Mouse (Mus musculus): Measurements from ENCODE around the gene Zfp523. TPM values are rescaled to one million over a fixed set of nuclear protein-coding genes. Genes with fewer than 3 reads are reported as not detected.
A peak's percentile ranks its signal among the peaks of the same experiment; 100 is the strongest.

The Zfp523 gene
- polyA plus RNA-seq, 1 experiment = 69.0 TPM

GRCm38 (mm10) chr17:28150456-28150855, 26.5 kb upstream of the Zfp523 start:
- H3K4me1 ChIP-seq (ENCODE audit: control insufficient read depth, insufficient read depth, low read length) = no peaks in the 10 kb centered on the region
- WGBS = 79% methylated on average over 12 of the region's 12 CpGs
- H3K4me3 ChIP-seq (replicated peaks; ENCODE audit: extremely low read depth, low read depth, low read length) = no peak overlapping the region
- no peak for TF ChIP-seq CTCF (IDR thresholded peaks at IDR 0.05; ENCODE audit: insufficient read depth, low read length)
- TF ChIP-seq POLR2A (IDR thresholded peaks at IDR 0.05; ENCODE audit: borderline replicate concordance, extremely low read depth, low read depth, low read length) = no peak
- DNase-seq = no peak

- Histone ChIP-seq H3K4me3 (replicated peaks; ENCODE audit: extremely low read depth, low read depth, low read length) (no peak overlapping the region), H3K4me1 (ENCODE audit: control insufficient read depth, insufficient read depth, low read length) (no peaks in the 10 kb centered on the region)
- WGBS = 69% methylated on average over 6 of the region's 6 CpGs
- no peak for DNase-seq
- TF ChIP-seq CTCF (IDR thresholded peaks at IDR 0.05; ENCODE audit: insufficient read depth, low read length) = no peak
- TF ChIP-seq POLR2A (IDR thresholded peaks at IDR 0.05; ENCODE audit: borderline replicate concordance, extremely low read depth, low read depth, low read length) = no peak
Observed at GRCm38 (mm10) chr17:28153095-28153494, 23.8 kb upstream of the Zfp523 start.

- H3K4me3 ChIP-seq (replicated peaks; ENCODE audit: extremely low read depth, low read depth, low read length) = no peak overlapping the region
- no peaks in the 10 kb centered on the region for H3K4me1 ChIP-seq (ENCODE audit: control insufficient read depth, insufficient read depth, low read length)
- TF ChIP-seq CTCF (IDR thresholded peaks at IDR 0.05; ENCODE audit: insufficient read depth, low read length) (no peak), POLR2A (IDR thresholded peaks at IDR 0.05; ENCODE audit: borderline replicate concordance, extremely low read depth, low read depth, low read length) (no peak)
- WGBS = 54% methylated on average over 8 of the region's 8 CpGs
- DNase-seq = no peak
Observed at GRCm38 (mm10) chr17:28154970-28155369, 22.0 kb upstream of the Zfp523 start.

GRCm38 (mm10) chr17:28160361-28160760, 16.6 kb upstream of the Zfp523 start:
- no peak overlapping the region for H3K4me3 ChIP-seq (replicated peaks; ENCODE audit: extremely low read depth, low read depth, low read length)
- DNase-seq = no peak
- no peak for TF ChIP-seq POLR2A (IDR thresholded peaks at IDR 0.05; ENCODE audit: borderline replicate concordance, extremely low read depth, low read depth, low read length)
- TF ChIP-seq CTCF (IDR thresholded peaks at IDR 0.05; ENCODE audit: insufficient read depth, low read length) = no peak
- no peaks in the 10 kb centered on the region for H3K4me1 ChIP-seq (ENCODE audit: control insufficient read depth, insufficient read depth, low read length)
- WGBS = 30% methylated on average over 10 of the region's 10 CpGs

- no peaks in the 10 kb centered on the region for H3K4me1 ChIP-seq (ENCODE audit: control insufficient read depth, insufficient read depth, low read length)
- no peak for DNase-seq
- TF ChIP-seq POLR2A (IDR thresholded peaks at IDR 0.05; ENCODE audit: borderline replicate concordance, extremely low read depth, low read depth, low read length) (no peak), CTCF (IDR thresholded peaks at IDR 0.05; ENCODE audit: insufficient read depth, low read length) (no peak)
- H3K4me3 ChIP-seq (replicated peaks; ENCODE audit: extremely low read depth, low read depth, low read length) = no peak overlapping the region
- WGBS = 24% methylated on average over 11 of the region's 11 CpGs
Observed at GRCm38 (mm10) chr17:28161310-28161881, 15.5 kb upstream of the Zfp523 start.

- DNase-seq = peak; percentile 77
- Histone ChIP-seq H3K4me1 (ENCODE audit: control insufficient read depth, insufficient read depth, low read length) (no peaks in the 10 kb centered on the region), H3K4me3 (replicated peaks; ENCODE audit: extremely low read depth, low read depth, low read length) (no peak overlapping the region)
- TF ChIP-seq POLR2A (IDR thresholded peaks at IDR 0.05; ENCODE audit: borderline replicate concordance, extremely low read depth, low read depth, low read length) (no peak), CTCF (IDR thresholded peaks at IDR 0.05; ENCODE audit: insufficient read depth, low read length) (peak; percentile 85)
- 8% methylated on average over 6 of the region's 6 CpGs for WGBS
Observed at GRCm38 (mm10) chr17:28163666-28164065, 13.3 kb upstream of the Zfp523 start.

GRCm38 (mm10) chr17:28170460-28171305, 6.2 kb upstream of the Zfp523 start:
- 75% methylated on average over 6 of the region's 6 CpGs for WGBS
- TF ChIP-seq POLR2A (IDR thresholded peaks at IDR 0.05; ENCODE audit: borderline replicate concordance, extremely low read depth, low read depth, low read length) = no peak
- no peak for TF ChIP-seq CTCF (IDR thresholded peaks at IDR 0.05; ENCODE audit: insufficient read depth, low read length)
- Histone ChIP-seq H3K4me3 (replicated peaks; ENCODE audit: extremely low read depth, low read depth, low read length) (no peak overlapping the region), H3K4me1 (ENCODE audit: control insufficient read depth, insufficient read depth, low read length) (no peaks in the 10 kb centered on the region)
- no peak for DNase-seq

GRCm38 (mm10) chr17:28172690-28173089, 4.2 kb upstream of the Zfp523 start:
- WGBS = 43% methylated on average over 9 of the region's 9 CpGs
- Histone ChIP-seq H3K4me1 (ENCODE audit: control insufficient read depth, insufficient read depth, low read length) (peaks cover 5% of the 10 kb centered on the region; the same call in 1 of the 2 replicates), H3K4me3 (replicated peaks; ENCODE audit: extremely low read depth, low read depth, low read length) (no peak overlapping the region)
- DNase-seq = no peak
- no peak for TF ChIP-seq POLR2A (IDR thresholded peaks at IDR 0.05; ENCODE audit: borderline replicate concordance, extremely low read depth, low read depth, low read length)
- no peak for TF ChIP-seq CTCF (IDR thresholded peaks at IDR 0.05; ENCODE audit: insufficient read depth, low read length)

- TF ChIP-seq POLR2A (IDR thresholded peaks at IDR 0.05; ENCODE audit: borderline replicate concordance, extremely low read depth, low read depth, low read length) (peak; percentile 19; the same call in 1 of the 2 replicates), CTCF (IDR thresholded peaks at IDR 0.05; ENCODE audit: insufficient read depth, low read length) (no peak)
- H3K4me1 ChIP-seq (ENCODE audit: control insufficient read depth, insufficient read depth, low read length) = peaks cover 5% of the 10 kb centered on the region
- WGBS = 5% methylated on average over 22 of the region's 22 CpGs
- H3K4me3 ChIP-seq (replicated peaks; ENCODE audit: extremely low read depth, low read depth, low read length) = peak overlapping the region; percentile 64
- no peak for DNase-seq
Observed at GRCm38 (mm10) chr17:28177540-28178046, 664 bp downstream of the Zfp523 start.
